Comparison of ENCODE assay signal across 9 mouse cellular contexts in the genomic region with DNA sequence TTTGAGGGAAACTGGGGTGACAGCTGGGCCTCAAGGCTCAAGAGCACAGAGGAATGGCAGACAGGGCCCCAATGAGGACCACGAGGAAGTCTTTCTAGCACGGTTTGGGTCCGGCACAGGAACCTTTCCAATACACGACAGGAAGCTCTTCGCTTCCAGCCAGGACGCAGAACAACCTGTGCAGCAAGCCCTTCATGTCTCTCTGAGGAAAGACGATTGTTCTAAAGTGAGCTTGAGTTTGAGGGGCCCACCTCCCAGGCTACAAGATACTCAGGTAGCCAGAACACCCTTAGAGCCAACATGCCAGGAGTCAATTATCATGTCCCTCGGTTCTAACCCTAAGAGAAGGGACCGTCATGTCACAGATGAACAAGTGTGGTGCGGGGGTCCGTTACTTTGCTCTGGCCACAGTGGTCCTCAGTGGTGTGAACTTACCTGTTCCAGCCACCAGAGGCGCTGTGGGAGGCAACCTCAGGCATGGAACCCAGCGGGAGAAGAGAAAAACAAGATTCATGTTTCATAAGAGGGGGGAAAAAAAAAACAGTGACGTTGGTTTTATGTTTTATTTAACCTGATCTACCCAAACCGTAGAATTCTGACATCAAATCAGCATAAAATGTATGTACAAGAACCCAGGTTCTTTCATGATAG. TPM values are rescaled to one million over a fixed set of nuclear protein-coding genes. Genes with fewer than 3 reads are reported as not detected.
DNase-seq lines count a peak whose midpoint lies in the region; ATAC-seq and TF ChIP-seq lines count a peak whose summit lies in the region.
"Had no signal": no experiment of that assay in that cellular context is flagged by ENCODE, and none has a peak within 500 bp of the region (broad histone marks: within the 10 kb centered on the region; RNA-seq: fewer than 3 reads in every experiment).

No protein-coding gene starts in this region.

- no peaks in the 10 kb centered on the region for H3K27me3 ChIP-seq in forebrain, postnatal 0 days (ENCODE audit: insufficient read depth, low read length)
- H3K27me3 ChIP-seq in forebrain, embryonic 11.5 days (ENCODE audit: control insufficient read depth, insufficient read depth, low read length), result no peaks in the 10 kb centered on the region
- H3K27me3 ChIP-seq in embryonic facial prominence, embryonic 12.5 days, result no peaks in the 10 kb centered on the region

- H3K4me1 ChIP-seq in forebrain, postnatal 0 days (ENCODE audit: insufficient read depth), result peaks cover 14% of the 10 kb centered on the region
- H3K4me1 ChIP-seq in forebrain, embryonic 11.5 days (replicated peaks; ENCODE audit: control insufficient read depth, insufficient read depth, low read length), result peaks cover 4% of the 10 kb centered on the region
- H3K4me1 ChIP-seq in lung, adult 2 months (ENCODE audit: control insufficient read depth, insufficient read depth, low read length), result no peaks in the 10 kb centered on the region
- H3K4me1 ChIP-seq in embryonic facial prominence, embryonic 12.5 days, result peaks cover 54% of the 10 kb centered on the region

- peak; percentile 61 for DNase-seq in forebrain, postnatal 0 days
- no peak for DNase-seq in forebrain, embryonic 11.5 days (ENCODE audit: low spot score)
- DNase-seq in lung, adult 2 months, result no peak
- DNase-seq in lung, postnatal 25 days (ENCODE audit: low spot score), result no peak
- DNase-seq in lung, postnatal 10 days, result peak; percentile 44
- DNase-seq in urinary bladder, postnatal 4 days (ENCODE audit: low spot score in 2 of 2), result no peak
- no peak for DNase-seq in layer of hippocampus, adult 8-10 months (ENCODE audit: low spot score in 2 of 2)

- H3K9me3 ChIP-seq in forebrain, postnatal 0 days (ENCODE audit: low read length), result no peaks in the 10 kb centered on the region
- no peaks in the 10 kb centered on the region for H3K9me3 ChIP-seq in forebrain, embryonic 11.5 days (ENCODE audit: control insufficient read depth, low read length)
- H3K9me3 ChIP-seq in embryonic facial prominence, embryonic 12.5 days, result no peaks in the 10 kb centered on the region

- H3K36me3 ChIP-seq in forebrain, postnatal 0 days (ENCODE audit: insufficient read depth), result no peaks in the 10 kb centered on the region
- H3K36me3 ChIP-seq in forebrain, embryonic 11.5 days (ENCODE audit: control insufficient read depth, insufficient read depth, low read length), result no peaks in the 10 kb centered on the region
- H3K36me3 ChIP-seq in embryonic facial prominence, embryonic 12.5 days, result no peaks in the 10 kb centered on the region
- H3K36me3 ChIP-seq: G1E had no signal

- 57% methylated on average over 15 of the region's 15 CpGs for WGBS in forebrain, postnatal 0 days
- 45% methylated on average over 15 of the region's 15 CpGs for WGBS in forebrain, embryonic 11.5 days
- WGBS in lung, adult 2 months, result 41% methylated on average over 15 of the region's 15 CpGs
- WGBS in embryonic facial prominence, embryonic 12.5 days, result 46% methylated on average over 15 of the region's 15 CpGs

- peak; percentile 77 for TF ChIP-seq CTCF in forebrain, postnatal 0 days (IDR thresholded peaks at IDR 0.05; ENCODE audit: low read depth)
- peak; percentile 69 for TF ChIP-seq CTCF in lung, adult 2 months (IDR thresholded peaks at IDR 0.05; ENCODE audit: insufficient read depth, low read length)

- H3K4me2 ChIP-seq in forebrain, postnatal 0 days (ENCODE audit: low read depth), result no peak overlapping the region
- no peak overlapping the region for H3K4me2 ChIP-seq in forebrain, embryonic 11.5 days (ENCODE audit: low read depth, low read length, severe bottlenecking)
- no peak overlapping the region for H3K4me2 ChIP-seq in embryonic facial prominence, embryonic 12.5 days (replicated peaks)

- no peak for TF ChIP-seq POLR2A in lung, adult 2 months (IDR thresholded peaks at IDR 0.05; ENCODE audit: borderline replicate concordance, extremely low read depth, low read depth, low read length)

- no peak overlapping the region for H3K9ac ChIP-seq in forebrain, postnatal 0 days
- no peak overlapping the region for H3K9ac ChIP-seq in forebrain, embryonic 11.5 days (ENCODE audit: low read length)
- no peak overlapping the region for H3K9ac ChIP-seq in embryonic facial prominence, embryonic 12.5 days

- no peak overlapping the region for H3K27ac ChIP-seq in forebrain, postnatal 0 days (ENCODE audit: low read depth, low read length)
- H3K27ac ChIP-seq in forebrain, embryonic 11.5 days (ENCODE audit: low read depth, low read length), result no peak overlapping the region
- H3K27ac ChIP-seq in embryonic facial prominence, embryonic 12.5 days, result peak overlapping the region; percentile 66

- no peak for ATAC-seq in forebrain, postnatal 0 days
- ATAC-seq in forebrain, embryonic 11.5 days (replicated peaks; ENCODE audit: low FRiP score), result no peak
- ATAC-seq in embryonic facial prominence, embryonic 12.5 days (ENCODE audit: insufficient number of reproducible peaks, insufficient read depth, low FRiP score, low TSS enrichment), result no peak

- no peak overlapping the region for H3K4me3 ChIP-seq in forebrain, postnatal 0 days (ENCODE audit: low read depth, low read length)
- no peak overlapping the region for H3K4me3 ChIP-seq in forebrain, embryonic 11.5 days (ENCODE audit: low read depth, low read length)
- H3K4me3 ChIP-seq in lung, adult 2 months (replicated peaks; ENCODE audit: extremely low read depth, low read depth, low read length), result no peak overlapping the region
- no peak overlapping the region for H3K4me3 ChIP-seq in embryonic facial prominence, embryonic 12.5 days

RNA-seq across cellular contexts. Expression of gene Dlk1, which starts 51.6 kb away (rescaled TPM):
- total RNA-seq in forebrain, postnatal 0 days (2014; rRNA removed), result 16.5 and 35.8 TPM in 2 replicates
- 12.6 and 18.8 TPM in 2 replicates for polyA plus RNA-seq in forebrain, postnatal 0 days (2015; fragmentation: Nextera tagmentation; extraction: Ambion mirVana)
- 169 and 191 TPM in 2 replicates for polyA plus RNA-seq in forebrain, embryonic 11.5 days (2014; fragmentation: Nextera tagmentation; extraction: Ambion mirVana)
- polyA plus RNA-seq in lung, adult 2 months (2012; rRNA removed), result 0.42 and 0.44 TPM in 2 replicates
- polyA plus RNA-seq in embryonic facial prominence, embryonic 12.5 days (2016; fragmentation: Nextera tagmentation; extraction: Ambion mirVana), result 316 and 347 TPM in 2 replicates
- 10 to 100 TPM in 1 of 4 experiments, 1 to 10 TPM in 3; 6.6 to 10.6 (median 7.2) TPM for total RNA-seq in layer of hippocampus, adult 8-10 months (2022)
- polyA plus RNA-seq: G1E had no signal

Comparison
In these comparisons a context has a peak if more than half of its experiments do, and no peak if none do; other contexts are left out.
1. DNase-seq: peak in forebrain, postnatal 0 days (single experiment) and lung, postnatal 10 days (single experiment); none in forebrain, embryonic 11.5 days (single experiment), lung, adult 2 months (single experiment), lung, postnatal 25 days (single experiment), urinary bladder, postnatal 4 days (0 of 2) and layer of hippocampus, adult 8-10 months (0 of 2).